Comparison of ENCODE assay signal across 34 mouse cellular contexts in genomic region chr9:114812001-114812400, GRCm38 (mm10). TPM values are rescaled to one million over a fixed set of nuclear protein-coding genes. Genes with fewer than 3 reads are reported as not detected.
DNase-seq lines count a peak whose midpoint lies in the region; ATAC-seq and TF ChIP-seq lines count a peak whose summit lies in the region.
"Had no signal": no experiment of that assay in that cellular context is flagged by ENCODE, and none has a peak within 500 bp of the region (broad histone marks: within the 10 kb centered on the region; RNA-seq: fewer than 3 reads in every experiment).

No protein-coding gene starts in this region.

- ATAC-seq in liver, postnatal 0 days: no peak
- ATAC-seq in megakaryocyte, adult 5-6 weeks (ENCODE audit: poor library complexity, severe bottlenecking): peak; percentile 49; the same call in 1 of the 2 replicates
- ATAC-seq: forebrain, embryonic 16.5 days; intestine, embryonic 16.5 days had no signal

- H3K27ac ChIP-seq in liver, adult 2 months (replicated peaks; ENCODE audit: insufficient read depth, low read depth, low read length): no peak overlapping the region
- H3K27ac ChIP-seq in liver, postnatal 0 days (ENCODE audit: low read depth): no peak overlapping the region
- H3K27ac ChIP-seq in layer of hippocampus, adult 2 months: no peak overlapping the region
- H3K27ac ChIP-seq: gastrocnemius, adult 2 months; heart, adult 2 months; hindbrain, embryonic 13.5 days; kidney, postnatal 0 days; limb, embryonic 10.5 days; limb, embryonic 15.5 days; liver, embryonic 14.5 days; lung, embryonic 15.5 days; neural tube, embryonic 12.5 days; stomach, postnatal 0 days had no signal

- TF ChIP-seq POLR2A in liver, adult 2 months (IDR thresholded peaks at IDR 0.05; ENCODE audit: extremely low read depth, insufficient read depth, low read length): no peak

- TF ChIP-seq CTCF in liver, adult 2 months (IDR thresholded peaks at IDR 0.05; ENCODE audit: low read depth, low read length): no peak
- TF ChIP-seq CTCF in liver, postnatal 0 days (IDR thresholded peaks at IDR 0.05; ENCODE audit: low read depth): no peak
- TF ChIP-seq CTCF in layer of hippocampus, adult 2 months (conservative IDR thresholded peaks at IDR 0.05): no peak

- 60% methylated on average over 4 of the region's 4 CpGs for WGBS in liver, adult 2 months
- WGBS in liver, postnatal 0 days (ENCODE audit: insufficient replicate concordance): 60% methylated on average over 4 of the region's 4 CpGs

- no peaks in the 10 kb centered on the region for H3K27me3 ChIP-seq in liver, adult 2 months (ENCODE audit: control insufficient read depth, insufficient read depth, low read length)
- no peaks in the 10 kb centered on the region for H3K27me3 ChIP-seq in liver, postnatal 0 days (ENCODE audit: insufficient read depth, low read length)
- H3K27me3 ChIP-seq: heart, embryonic 12.5 days; hindbrain, embryonic 13.5 days; limb, embryonic 15.5 days; lung, embryonic 15.5 days; neural tube, embryonic 12.5 days had no signal

- H3K79me2 ChIP-seq in liver, adult 2 months (ENCODE audit: control insufficient read depth, insufficient read depth, low read length): peaks cover 18% of the 10 kb centered on the region; the same call in 1 of the 2 replicates

- DNase-seq in liver, adult 2 months (ENCODE audit: extremely low read depth, low read depth, low spot score): peak; percentile 43
- DNase-seq in liver, postnatal 0 days: no peak
- peak; percentile 73 for DNase-seq in 416B (ENCODE audit: low read depth)
- peak; percentile 77 for DNase-seq in NIH3T3 (ENCODE audit: low read depth)
- DNase-seq in kidney, postnatal 36 days: no peak
- DNase-seq in layer of hippocampus, adult 2 months (ENCODE audit: low spot score in 2 of 2): no peak
- no peak for DNase-seq in urinary bladder, postnatal 4 days (ENCODE audit: low spot score in 2 of 2)
- DNase-seq: adrenal gland, postnatal 25 days; cerebellum, adult 8-10 months; cerebellum, postnatal 25 days; gastrocnemius, adult 2 months; gastrocnemius, postnatal 36 days; heart, adult 2 months; heart, postnatal 4 days; kidney, adult 8-10 months; layer of hippocampus, adult 9-11 months; lung, postnatal 36 days; midbrain, embryonic 14.5 days; right cerebral cortex, adult 18-20 months; right cerebral cortex, postnatal 4 days; thymus, adult 18-20 months; thymus, postnatal 25 days had no signal

- no peak overlapping the region for H3K4me3 ChIP-seq in liver, adult 2 months (ENCODE audit: insufficient read depth, low read depth, low read length)
- no peak overlapping the region for H3K4me3 ChIP-seq in liver, postnatal 0 days (ENCODE audit: low read depth, low read length)
- no peak overlapping the region for H3K4me3 ChIP-seq in layer of hippocampus, adult 2 months
- H3K4me3 ChIP-seq: gastrocnemius, adult 2 months; heart, adult 2 months; heart, embryonic 12.5 days; hindbrain, embryonic 13.5 days; limb, embryonic 10.5 days; limb, embryonic 15.5 days; lung, embryonic 15.5 days; neural tube, embryonic 12.5 days had no signal

- no peaks in the 10 kb centered on the region for H3K9me3 ChIP-seq in liver, postnatal 0 days (ENCODE audit: low read length)
- H3K9me3 ChIP-seq: hindbrain, embryonic 13.5 days; limb, embryonic 10.5 days; limb, embryonic 15.5 days; lung, embryonic 15.5 days; neural tube, embryonic 12.5 days had no signal

- H3K4me2 ChIP-seq in liver, postnatal 0 days (ENCODE audit: low read depth, low read length): no peak overlapping the region
- H3K4me2 ChIP-seq: heart, embryonic 12.5 days; hindbrain, embryonic 13.5 days; limb, embryonic 15.5 days; lung, embryonic 15.5 days; neural tube, embryonic 12.5 days had no signal

- H3K4me1 ChIP-seq in liver, adult 2 months (ENCODE audit: control insufficient read depth, insufficient read depth, low read length): peaks cover 20% of the 10 kb centered on the region
- H3K4me1 ChIP-seq in liver, postnatal 0 days (ENCODE audit: insufficient read depth): peaks cover 36% of the 10 kb centered on the region
- H3K4me1 ChIP-seq: hindbrain, embryonic 13.5 days; limb, embryonic 10.5 days; limb, embryonic 15.5 days; neural tube, embryonic 12.5 days had no signal

- TF ChIP-seq EP300 in liver, postnatal 0 days (IDR thresholded peaks at IDR 0.05; ENCODE audit: low read depth): no peak

- no peak overlapping the region for H3K9ac ChIP-seq in liver, adult 2 months (ENCODE audit: low read depth, low read length)
- H3K9ac ChIP-seq in liver, postnatal 0 days (replicated peaks): no peak overlapping the region
- H3K9ac ChIP-seq: heart, embryonic 12.5 days; hindbrain, embryonic 13.5 days; limb, embryonic 15.5 days; liver, embryonic 14.5 days; lung, embryonic 15.5 days; neural tube, embryonic 12.5 days had no signal

- H3K36me3 ChIP-seq in liver, adult 2 months (ENCODE audit: control insufficient read depth, insufficient read depth, low read length): no peaks in the 10 kb centered on the region
- H3K36me3 ChIP-seq in liver, postnatal 0 days (replicated peaks; ENCODE audit: insufficient read depth, low read length): no peaks in the 10 kb centered on the region
- H3K36me3 ChIP-seq: heart, embryonic 12.5 days; hindbrain, embryonic 13.5 days; limb, embryonic 10.5 days; limb, embryonic 15.5 days; lung, embryonic 15.5 days; neural tube, embryonic 12.5 days had no signal

RNA-seq across cellular contexts. Expression of gene Cmtm7, which starts 30.3 kb away (rescaled TPM):
- 5.3 and 6.2 TPM in 2 replicates for total RNA-seq in liver, adult 2 months (2014; rRNA removed)
- 10.5 and 17.3 TPM in 2 replicates for polyA plus RNA-seq in liver, adult 2 months (2012; rRNA removed)
- 57.7 and 58.2 TPM in 2 replicates for polyA plus RNA-seq in liver, postnatal 0 days (2015; fragmentation: Nextera tagmentation; extraction: Ambion mirVana)
- 189 and 201 TPM in 2 replicates for total RNA-seq in megakaryocyte, adult 5-6 weeks (2015)
- total RNA-seq in megakaryocyte, adult 5-6 weeks (2017): 259 and 283 TPM in 2 replicates
- 1 to 10 TPM; 4.3 to 4.8 TPM for total RNA-seq in layer of hippocampus, adult 2 months (2021)

RNA-seq across cellular contexts. Expression of gene Cmtm8, which starts 32.0 kb away (rescaled TPM):
- total RNA-seq in liver, adult 2 months (2014; rRNA removed): 77.3 and 102 TPM in 2 replicates
- 180 and 217 TPM in 2 replicates for polyA plus RNA-seq in liver, adult 2 months (2012; rRNA removed)
- polyA plus RNA-seq in liver, postnatal 0 days (2015; fragmentation: Nextera tagmentation; extraction: Ambion mirVana): 109 and 110 TPM in 2 replicates
- total RNA-seq in megakaryocyte, adult 5-6 weeks (2015): 1.0 and 1.5 TPM in 2 replicates
- 0.37 and 1.1 TPM in 2 replicates for total RNA-seq in megakaryocyte, adult 5-6 weeks (2017)
- total RNA-seq in layer of hippocampus, adult 2 months (2021): 1 to 10 TPM; 2.3 to 3.1 TPM

Comparison
In these comparisons a context has a peak if more than half of its experiments do, and no peak if none do; other contexts are left out.
1. DNase-seq: peak in liver, adult 2 months (single experiment), 416B (single experiment) and NIH3T3 (single experiment); none in liver, postnatal 0 days (single experiment), kidney, postnatal 36 days (0 of 2), layer of hippocampus, adult 2 months (0 of 2) and urinary bladder, postnatal 4 days (0 of 2).
2. RNA of gene Cmtm7, which starts 30.3 kb away (total RNA-seq): 189 to 283 TPM in megakaryocyte, adult 5-6 weeks; 5.3 to 6.2 TPM in liver, adult 2 months and 4.3 to 4.8 TPM in layer of hippocampus, adult 2 months; every median in the first group is over 10 times any median in the second.
3. RNA of gene Cmtm8, which starts 32.0 kb away (total RNA-seq): 77.3 to 102 TPM in liver, adult 2 months; 2.3 to 3.1 TPM in layer of hippocampus, adult 2 months and 0.37 to 1.5 TPM in megakaryocyte, adult 5-6 weeks; every median in the first group is over 10 times any median in the second.